Mouse (Mus musculus): Measurements from ENCODE around the gene Gm10031. TPM values are rescaled to one million over a fixed set of nuclear protein-coding genes. Genes with fewer than 3 reads are reported as not detected.

The Gm10031 gene
- total and polyA plus RNA-seq, 3 experiments: 9.5 to 52.3 (median 45.0) TPM

- Histone ChIP-seq H3K36me3 (ENCODE audit: control insufficient read depth, insufficient read depth, low read length) (no peaks in the 10 kb centered on the region; the same call in 1 of the 2 replicates), H3K4me3 (peak within 1 kb of the TSS; percentile 99), H3K4me1 (ENCODE audit: control insufficient read depth, insufficient read depth, low read length) (peaks cover 3% of the 10 kb centered on the region; the same call in 1 of the 2 replicates), H3K27ac (peak within 1 kb of the TSS; percentile 94), H3K9ac (ENCODE audit: low read depth, low read length) (peak within 1 kb of the TSS; percentile 87), H3K79me2 (replicated peaks; ENCODE audit: control insufficient read depth, insufficient read depth, low read length) (peaks cover 4% of the 10 kb centered on the region), H3K27me3 (ENCODE audit: control insufficient read depth, insufficient read depth, low read length) (no peaks in the 10 kb centered on the region)
- intact Hi-C loops (cut with DNase I): loop anchor here (2.0 to 5.0 kb wide), 3 partner anchors 57 to 159 kb away; partner anchors contain the start of genes Fam20b and Soat1
- 11% methylated on average over 57 of the region's 60 CpGs for WGBS
- TF ChIP-seq EP300 (IDR thresholded peaks at IDR 0.05; ENCODE audit: insufficient read depth, low read depth, low read length) (0 out of 2 replicates have a peak, but pooled peaks have one; percentile 21), CTCF (IDR thresholded peaks at IDR 0.05) (no peak), POLR2A (IDR thresholded peaks at IDR 0.05; ENCODE audit: insufficient read depth, low read depth, low read length) (0 out of 2 replicates have a peak, but pooled peaks have one; percentile 45)
- DNase-seq: peak; percentile 91 to 92
Observed at GRCm38 (mm10) chr1:156558024-156558930, 34.5 kb downstream of the Gm10031 start, which contains the start of gene Abl2. TSS of gene Abl2 (plus strand) at chr1:156558786.

- H3K36me3 ChIP-seq (ENCODE audit: control insufficient read depth, insufficient read depth, low read length): no peaks in the 10 kb centered on the region; the same call in 1 of the 2 replicates
- intact Hi-C loops (cut with DNase I): loop anchor here (2.0 to 5.0 kb wide), 3 partner anchors 56 to 158 kb away; partner anchors contain the start of genes Fam20b and Soat1
- H3K27ac ChIP-seq: peak overlapping the region; percentile 94
- H3K9ac ChIP-seq (ENCODE audit: low read depth, low read length): peak overlapping the region; percentile 87
- no peaks in the 10 kb centered on the region for H3K27me3 ChIP-seq (ENCODE audit: control insufficient read depth, insufficient read depth, low read length)
- peaks cover 4% of the 10 kb centered on the region for H3K79me2 ChIP-seq (replicated peaks; ENCODE audit: control insufficient read depth, insufficient read depth, low read length)
- H3K4me1 ChIP-seq (ENCODE audit: control insufficient read depth, insufficient read depth, low read length): peaks cover 3% of the 10 kb centered on the region; the same call in 1 of the 2 replicates
- DNase-seq: peak; percentile 67
- H3K4me3 ChIP-seq: peak overlapping the region; percentile 99
- under 1% methylated on average over 56 of the region's 66 CpGs for WGBS
- TF ChIP-seq CTCF (IDR thresholded peaks at IDR 0.05) (no peak), EP300 (IDR thresholded peaks at IDR 0.05; ENCODE audit: insufficient read depth, low read depth, low read length) (no peak), POLR2A (IDR thresholded peaks at IDR 0.05; ENCODE audit: insufficient read depth, low read depth, low read length) (no peak)
Observed at GRCm38 (mm10) chr1:156558950-156559640, 35.3 kb downstream of the Gm10031 start.

- H3K27ac ChIP-seq: no peak overlapping the region
Observed at GRCm38 (mm10) chr1:156559641-156560020, 35.8 kb downstream of the Gm10031 start.

GRCm38 (mm10) chr1:156560500-156560899, 36.7 kb downstream of the Gm10031 start:
- intact Hi-C loops (cut with DNase I): no loop called here
- WGBS: 66% methylated on average over 9 of the region's 9 CpGs
- Histone ChIP-seq H3K79me2 (replicated peaks; ENCODE audit: control insufficient read depth, insufficient read depth, low read length) (peaks cover 4% of the 10 kb centered on the region), H3K36me3 (ENCODE audit: control insufficient read depth, insufficient read depth, low read length) (no peaks in the 10 kb centered on the region; the same call in 1 of the 2 replicates), H3K9ac (ENCODE audit: low read depth, low read length) (no peak overlapping the region), H3K27me3 (ENCODE audit: control insufficient read depth, insufficient read depth, low read length) (no peaks in the 10 kb centered on the region), H3K4me3 (no peak overlapping the region), H3K4me1 (ENCODE audit: control insufficient read depth, insufficient read depth, low read length) (peaks cover 3% of the 10 kb centered on the region; the same call in 1 of the 2 replicates), H3K27ac (no peak overlapping the region)
- TF ChIP-seq POLR2A (IDR thresholded peaks at IDR 0.05; ENCODE audit: insufficient read depth, low read depth, low read length) (no peak), EP300 (IDR thresholded peaks at IDR 0.05; ENCODE audit: insufficient read depth, low read depth, low read length) (no peak), CTCF (IDR thresholded peaks at IDR 0.05) (no peak)
- peak in 1 of 2 experiments; percentile 8 for DNase-seq

More at GRCm38 (mm10) chr1:156559641-156560020, 35.8 kb downstream of the Gm10031 start:
- Histone ChIP-seq H3K36me3 (ENCODE audit: control insufficient read depth, insufficient read depth, low read length) (no peaks in the 10 kb centered on the region; the same call in 1 of the 2 replicates), H3K9ac (ENCODE audit: low read depth, low read length) (peak overlapping the region; percentile 87), H3K27me3 (ENCODE audit: control insufficient read depth, insufficient read depth, low read length) (no peaks in the 10 kb centered on the region), H3K79me2 (replicated peaks; ENCODE audit: control insufficient read depth, insufficient read depth, low read length) (peaks cover 4% of the 10 kb centered on the region), H3K4me3 (peak overlapping the region; percentile 99), H3K4me1 (ENCODE audit: control insufficient read depth, insufficient read depth, low read length) (peaks cover 3% of the 10 kb centered on the region; the same call in 1 of the 2 replicates)
- DNase-seq: no peak
- 14% methylated on average over 8 of the region's 8 CpGs for WGBS
- TF ChIP-seq POLR2A (IDR thresholded peaks at IDR 0.05; ENCODE audit: insufficient read depth, low read depth, low read length): no peak
- no peak for TF ChIP-seq CTCF (IDR thresholded peaks at IDR 0.05)
- no peak for TF ChIP-seq EP300 (IDR thresholded peaks at IDR 0.05; ENCODE audit: insufficient read depth, low read depth, low read length)
- intact Hi-C loops (cut with DNase I): loop anchor here (2.0 to 5.0 kb wide), 3 partner anchors 55 to 158 kb away; partner anchors contain the start of genes Fam20b and Soat1

GRCm38 (mm10) chr1:156565328-156565727, 41.5 kb downstream of the Gm10031 start:
- intact Hi-C loops (cut with DNase I): no loop called here
- WGBS: 60% methylated on average over 2 of the region's 2 CpGs
- H3K79me2 ChIP-seq (replicated peaks; ENCODE audit: control insufficient read depth, insufficient read depth, low read length): peaks cover 2% of the 10 kb centered on the region
- no peak overlapping the region for H3K4me3 ChIP-seq
- DNase-seq: no peak
- H3K27ac ChIP-seq: no peak overlapping the region
- H3K27me3 ChIP-seq (ENCODE audit: control insufficient read depth, insufficient read depth, low read length): no peaks in the 10 kb centered on the region
- no peaks in the 10 kb centered on the region for H3K36me3 ChIP-seq (ENCODE audit: control insufficient read depth, insufficient read depth, low read length)
- H3K4me1 ChIP-seq (ENCODE audit: control insufficient read depth, insufficient read depth, low read length): peaks cover 2% of the 10 kb centered on the region
- H3K9ac ChIP-seq (ENCODE audit: low read depth, low read length): no peak overlapping the region
- no peak for TF ChIP-seq CTCF (IDR thresholded peaks at IDR 0.05)
- no peak for TF ChIP-seq EP300 (IDR thresholded peaks at IDR 0.05; ENCODE audit: insufficient read depth, low read depth, low read length)
- TF ChIP-seq POLR2A (IDR thresholded peaks at IDR 0.05; ENCODE audit: insufficient read depth, low read depth, low read length): no peak
